Mouse (Mus musculus): ENCODE results near the gene Gclm. TPM values are rescaled to one million over a fixed set of nuclear protein-coding genes. Genes with fewer than 3 reads are reported as not detected.
"Not testable (repeated sequence)": the region's sequence is repeated elsewhere in the genome, so short reads cannot be mapped to it uniquely, and the experiment has no call there.

Gclm gene
- polyA plus RNA-seq, 1 experiment = 123 TPM

DNA sequence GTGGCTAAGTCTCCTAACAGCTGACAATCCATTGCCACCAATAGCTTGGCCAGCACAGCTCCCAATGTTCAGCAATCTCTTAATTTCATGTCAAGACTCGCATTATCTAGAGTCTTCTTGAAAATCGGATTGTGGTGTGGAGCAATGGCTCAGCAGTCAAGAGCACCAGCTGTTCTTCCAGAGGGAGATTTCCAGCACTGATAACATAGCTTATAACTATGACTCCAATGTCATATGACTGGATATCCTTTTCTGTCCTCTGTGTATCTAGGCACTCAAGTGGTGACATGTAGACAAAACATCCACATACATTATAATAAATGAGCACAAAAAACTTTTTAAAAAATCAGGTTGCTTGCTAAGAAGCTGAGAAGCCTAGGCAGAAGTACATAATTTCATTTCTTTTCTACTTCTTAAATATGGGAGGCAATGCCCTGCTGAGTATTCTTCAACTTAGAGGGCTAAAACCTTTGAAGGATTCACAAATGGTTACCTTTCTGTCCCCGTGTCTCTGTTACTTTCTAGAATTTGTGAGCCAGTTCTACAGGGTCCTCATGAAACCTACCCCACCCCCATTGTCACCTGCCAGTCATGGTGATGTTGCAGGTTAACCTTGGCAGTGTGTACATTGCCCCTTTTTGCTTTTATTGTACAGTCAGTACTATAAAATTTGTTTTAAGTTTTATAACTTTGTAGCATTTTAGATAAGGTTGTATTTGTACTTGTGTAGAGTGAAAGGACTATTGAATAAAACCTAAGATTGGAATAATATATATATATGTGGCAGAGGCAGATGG is 23.9 kb upstream of the Gclm start:
- Histone ChIP-seq H3K4me3 (ENCODE audit: low read depth, low read length) (no peak overlapping the region), H3K9me3 (replicated peaks; ENCODE audit: control insufficient read depth, insufficient read depth, low read length, poor library complexity, severe bottlenecking) (no peaks in the 10 kb centered on the region), H3K4me1 (ENCODE audit: control insufficient read depth, insufficient read depth, low read length) (no peaks in the 10 kb centered on the region), H3K9ac (ENCODE audit: low read depth, poor library complexity, severe bottlenecking) (no peak overlapping the region), H3K27me3 (ENCODE audit: control insufficient read depth, insufficient read depth, low read length, poor library complexity, severe bottlenecking) (no peaks in the 10 kb centered on the region; the same call in 1 of the 2 replicates), H3K36me3 (ENCODE audit: control insufficient read depth, insufficient read depth, low read length, poor library complexity, severe bottlenecking) (no peaks in the 10 kb centered on the region), H3K27ac (ENCODE audit: insufficient read depth, low read length) (no peak overlapping the region)
- TF ChIP-seq EP300 (IDR thresholded peaks at IDR 0.05; ENCODE audit: insufficient read depth, low read depth, low read length) (no peak), CTCF (IDR thresholded peaks at IDR 0.05; ENCODE audit: low read depth, low read length) (no peak), POLR2A (IDR thresholded peaks at IDR 0.05; ENCODE audit: insufficient read depth, low read length) (no peak)

DNA sequence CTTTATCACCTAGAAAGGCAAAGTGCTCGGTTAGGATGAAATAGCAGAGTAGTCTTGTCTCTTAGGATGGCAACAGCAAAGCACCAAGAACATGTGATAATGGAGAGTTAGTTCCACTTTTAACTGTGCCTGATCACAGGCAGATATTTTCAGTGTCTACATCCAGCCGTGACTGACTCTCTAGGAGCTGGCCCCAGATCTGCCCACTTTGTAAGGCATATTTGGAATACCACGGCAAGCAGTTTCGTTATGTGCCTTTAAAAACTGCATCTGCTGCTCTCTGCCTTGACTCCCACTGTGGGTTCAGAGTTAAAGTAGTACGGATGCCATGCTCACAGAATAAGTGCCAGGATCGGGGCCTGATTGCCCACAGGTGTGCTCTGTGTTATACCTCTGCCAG is 18.4 kb upstream of the Gclm start:
- H3K27me3 ChIP-seq (ENCODE audit: control insufficient read depth, insufficient read depth, low read length, poor library complexity, severe bottlenecking); H3K27ac ChIP-seq (ENCODE audit: insufficient read depth, low read length); H3K9ac ChIP-seq (ENCODE audit: low read depth, poor library complexity, severe bottlenecking); H3K9me3 ChIP-seq (replicated peaks; ENCODE audit: control insufficient read depth, insufficient read depth, low read length, poor library complexity, severe bottlenecking); H3K4me3 ChIP-seq (ENCODE audit: low read depth, low read length); H3K36me3 ChIP-seq (ENCODE audit: control insufficient read depth, insufficient read depth, low read length, poor library complexity, severe bottlenecking); H3K4me1 ChIP-seq (ENCODE audit: control insufficient read depth, insufficient read depth, low read length): not testable (repeated sequence)

DNA sequence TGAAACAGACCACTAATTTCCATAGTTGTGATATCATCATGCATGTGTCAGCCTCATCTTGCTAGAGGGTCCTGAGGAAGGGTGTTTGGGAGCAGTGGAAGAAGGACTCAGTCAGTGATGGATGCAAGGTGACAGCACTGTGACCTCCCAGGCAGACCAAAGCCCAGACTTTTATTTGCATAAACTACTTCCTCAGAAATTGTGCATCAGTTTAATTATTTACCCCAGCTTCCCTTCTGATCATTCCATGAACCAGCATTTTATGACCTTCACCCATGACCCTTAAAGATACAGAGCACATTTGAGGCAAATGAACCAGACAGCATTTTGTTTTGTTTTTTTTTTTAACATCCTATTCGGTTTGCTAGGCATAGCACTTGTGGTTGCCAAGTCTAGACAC is 9.6 kb upstream of the Gclm start:
- no peaks in the 10 kb centered on the region for H3K4me1 ChIP-seq (ENCODE audit: control insufficient read depth, insufficient read depth, low read length)
- TF ChIP-seq POLR2A (IDR thresholded peaks at IDR 0.05; ENCODE audit: insufficient read depth, low read length) = no peak
- TF ChIP-seq CTCF (IDR thresholded peaks at IDR 0.05; ENCODE audit: low read depth, low read length) = no peak
- no peak for TF ChIP-seq EP300 (IDR thresholded peaks at IDR 0.05; ENCODE audit: insufficient read depth, low read depth, low read length)
- no peaks in the 10 kb centered on the region for H3K36me3 ChIP-seq (ENCODE audit: control insufficient read depth, insufficient read depth, low read length, poor library complexity, severe bottlenecking)
- H3K9me3 ChIP-seq (replicated peaks; ENCODE audit: control insufficient read depth, insufficient read depth, low read length, poor library complexity, severe bottlenecking) = no peaks in the 10 kb centered on the region
- H3K9ac ChIP-seq (ENCODE audit: low read depth, poor library complexity, severe bottlenecking) = no peak overlapping the region
- no peaks in the 10 kb centered on the region for H3K27me3 ChIP-seq (ENCODE audit: control insufficient read depth, insufficient read depth, low read length, poor library complexity, severe bottlenecking)
- no peak overlapping the region for H3K4me3 ChIP-seq (ENCODE audit: low read depth, low read length)
- H3K27ac ChIP-seq (ENCODE audit: insufficient read depth, low read length) = no peak overlapping the region

DNA sequence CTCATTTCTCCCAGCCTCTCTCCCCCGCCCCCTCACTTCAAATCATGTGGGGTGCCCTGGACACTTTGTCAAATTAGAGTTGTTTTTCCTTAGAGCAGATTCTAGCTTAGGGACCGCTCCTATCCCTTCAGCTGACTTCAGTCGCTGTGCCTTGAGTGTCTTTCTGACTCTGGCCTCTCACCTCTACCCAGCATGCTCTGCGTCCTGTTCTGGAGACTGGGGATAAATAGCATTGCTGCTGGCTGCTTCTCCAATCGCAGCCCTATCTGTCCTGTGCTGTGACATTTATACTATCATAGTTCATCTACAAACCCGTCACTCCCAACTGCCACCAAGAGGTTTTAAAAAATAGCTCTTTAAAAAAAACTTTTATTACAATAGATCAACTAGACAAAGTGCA is 2.5 kb upstream of the Gclm start:
- H3K4me3 ChIP-seq (ENCODE audit: low read depth, low read length) = 0 out of 2 replicates have a peak overlapping the region, but pooled peaks have one; percentile 16
- H3K9me3 ChIP-seq (replicated peaks; ENCODE audit: control insufficient read depth, insufficient read depth, low read length, poor library complexity, severe bottlenecking) = no peaks in the 10 kb centered on the region
- peaks cover 2% of the 10 kb centered on the region for H3K4me1 ChIP-seq (ENCODE audit: control insufficient read depth, insufficient read depth, low read length)
- peak overlapping the region; percentile 74; the same call in 1 of the 2 replicates for H3K9ac ChIP-seq (ENCODE audit: low read depth, poor library complexity, severe bottlenecking)
- H3K36me3 ChIP-seq (ENCODE audit: control insufficient read depth, insufficient read depth, low read length, poor library complexity, severe bottlenecking) = no peaks in the 10 kb centered on the region
- peak overlapping the region; percentile 94 for H3K27ac ChIP-seq (ENCODE audit: insufficient read depth, low read length)
- H3K27me3 ChIP-seq (ENCODE audit: control insufficient read depth, insufficient read depth, low read length, poor library complexity, severe bottlenecking) = no peaks in the 10 kb centered on the region
- TF ChIP-seq CTCF (IDR thresholded peaks at IDR 0.05; ENCODE audit: low read depth, low read length) (no peak), EP300 (IDR thresholded peaks at IDR 0.05; ENCODE audit: insufficient read depth, low read depth, low read length) (0 out of 2 replicates have a peak, but pooled peaks have one; percentile 19)

DNA sequence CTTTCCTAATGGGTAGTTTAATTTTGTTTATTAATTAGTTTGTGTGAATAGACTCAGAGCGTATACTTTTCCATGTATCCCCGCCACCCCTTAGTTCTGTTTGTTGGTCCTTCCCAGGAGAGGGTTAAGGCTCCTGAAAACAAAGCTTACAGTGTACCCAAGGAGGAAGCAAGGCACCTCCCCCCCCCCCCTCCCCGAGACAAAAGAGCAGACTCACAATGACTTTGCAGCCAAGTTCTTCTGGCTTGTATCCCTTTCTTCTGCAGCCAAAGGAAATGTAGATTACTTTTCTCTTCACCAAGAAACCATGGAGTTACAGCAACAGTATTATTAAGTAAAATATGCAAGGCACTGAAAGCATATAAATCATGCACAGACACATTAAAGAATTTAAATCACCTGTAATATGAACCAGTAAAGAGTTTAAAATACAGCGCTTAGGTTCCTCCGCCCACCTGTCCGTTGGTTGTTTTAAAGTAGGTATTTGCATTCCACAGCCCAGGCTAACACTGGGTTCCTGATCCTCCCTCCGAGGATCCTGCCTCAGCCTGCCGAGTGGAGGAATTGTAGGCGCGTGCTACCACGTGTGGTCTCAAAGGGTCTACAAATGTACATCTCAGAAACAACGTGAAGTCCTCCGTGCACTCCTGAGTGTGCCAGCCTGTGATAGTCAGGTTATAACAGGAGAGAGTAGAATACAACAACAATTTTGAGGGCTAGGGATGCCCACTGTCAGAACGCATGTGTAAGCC is 1.8 kb upstream of the Gclm start:
- Histone ChIP-seq H3K27ac (ENCODE audit: insufficient read depth, low read length) (peak overlapping the region; percentile 100), H3K4me1 (ENCODE audit: control insufficient read depth, insufficient read depth, low read length) (peaks cover 2% of the 10 kb centered on the region), H3K36me3 (ENCODE audit: control insufficient read depth, insufficient read depth, low read length, poor library complexity, severe bottlenecking) (no peaks in the 10 kb centered on the region), H3K9me3 (replicated peaks; ENCODE audit: control insufficient read depth, insufficient read depth, low read length, poor library complexity, severe bottlenecking) (no peaks in the 10 kb centered on the region), H3K4me3 (ENCODE audit: low read depth, low read length) (no peak overlapping the region), H3K27me3 (ENCODE audit: control insufficient read depth, insufficient read depth, low read length, poor library complexity, severe bottlenecking) (no peaks in the 10 kb centered on the region), H3K9ac (ENCODE audit: low read depth, poor library complexity, severe bottlenecking) (peak overlapping the region; percentile 91)
- TF ChIP-seq EP300 (IDR thresholded peaks at IDR 0.05; ENCODE audit: insufficient read depth, low read depth, low read length) = peak; percentile 83
- peak; percentile 53 for TF ChIP-seq POLR2A (IDR thresholded peaks at IDR 0.05; ENCODE audit: insufficient read depth, low read length)
- no peak for TF ChIP-seq CTCF (IDR thresholded peaks at IDR 0.05; ENCODE audit: low read depth, low read length)

DNA sequence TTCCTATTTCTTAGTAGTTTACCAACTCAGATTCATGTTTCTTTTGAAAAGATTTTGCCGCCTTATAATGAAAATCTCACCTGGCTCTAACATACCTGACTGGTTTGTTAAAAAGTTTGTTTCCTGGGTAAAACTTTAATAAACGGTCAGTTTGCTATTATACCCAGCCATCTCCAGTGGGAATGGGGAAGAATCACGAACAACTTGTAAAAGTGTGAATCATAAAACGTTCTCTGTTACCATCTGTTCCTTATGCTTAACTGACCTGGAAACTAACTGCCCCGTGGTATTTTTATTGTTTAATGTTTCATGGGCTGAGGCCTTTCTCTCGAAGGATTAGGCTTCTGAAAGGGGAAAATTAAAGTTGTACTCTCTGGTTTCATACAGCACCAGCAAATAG is 598 bp upstream of the Gclm start:
- peak overlapping the region; percentile 91 for H3K9ac ChIP-seq (ENCODE audit: low read depth, poor library complexity, severe bottlenecking)
- TF ChIP-seq POLR2A (IDR thresholded peaks at IDR 0.05; ENCODE audit: insufficient read depth, low read length) (no peak), CTCF (IDR thresholded peaks at IDR 0.05; ENCODE audit: low read depth, low read length) (no peak), EP300 (IDR thresholded peaks at IDR 0.05; ENCODE audit: insufficient read depth, low read depth, low read length) (no peak)
- peak overlapping the region; percentile 68 for H3K27ac ChIP-seq (ENCODE audit: insufficient read depth, low read length)
- H3K4me3 ChIP-seq (ENCODE audit: low read depth, low read length) = peak overlapping the region; percentile 37
- peaks cover 2% of the 10 kb centered on the region for H3K4me1 ChIP-seq (ENCODE audit: control insufficient read depth, insufficient read depth, low read length)
- no peaks in the 10 kb centered on the region for H3K27me3 ChIP-seq (ENCODE audit: control insufficient read depth, insufficient read depth, low read length, poor library complexity, severe bottlenecking)
- H3K9me3 ChIP-seq (replicated peaks; ENCODE audit: control insufficient read depth, insufficient read depth, low read length, poor library complexity, severe bottlenecking) = no peaks in the 10 kb centered on the region
- H3K36me3 ChIP-seq (ENCODE audit: control insufficient read depth, insufficient read depth, low read length, poor library complexity, severe bottlenecking) = no peaks in the 10 kb centered on the region
